Mouse (Mus musculus) CH12F3 (cell line): ENCODE results near the gene Hspa14.

Source experiments
- in situ Hi-C: fragments of 300-500 bp; cut with MboI; formaldehyde crosslinking; loops from 2 replicates; pipeline ENCODE4 v1.14.3; 2020; ENCODE audit warnings: low sequenced_read_pairs

Hspa14 gene

GRCm38 (mm10) chr2:3512552-3513454 is at the start of gene Hspa14, which contains the start of the genes Gm45902 and Cdnf:
Gene Hspa14 (minus strand): TSS chr2:3512814.
Gene Gm45902 (minus strand): TSS chr2:3512790.
Gene Cdnf (plus strand): TSS chr2:3513030.
- in situ Hi-C loops: no loop called here

DNA sequence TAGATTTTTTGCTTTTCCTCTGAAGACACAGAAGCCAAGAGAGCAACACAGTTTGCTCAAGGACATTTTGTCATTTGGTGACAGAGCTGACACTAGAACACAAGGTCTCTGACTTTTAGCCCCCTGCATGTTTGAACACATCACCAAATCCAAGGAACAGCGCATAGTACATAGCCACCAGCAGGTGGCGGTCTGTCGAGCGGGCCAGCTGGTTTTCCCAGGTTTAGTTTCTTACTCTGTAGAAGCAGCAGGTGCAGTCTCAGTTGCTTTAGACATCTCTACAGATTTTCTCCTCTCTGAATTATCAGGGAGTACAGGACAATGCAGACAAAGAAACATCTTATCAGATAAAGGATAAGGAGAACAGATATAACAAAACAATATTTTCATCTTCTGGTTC is 34.0 kb upstream of the Hspa14 start:
- in situ Hi-C loops: loop anchor here (25.0 kb wide), 1 partner anchor 216 kb away; no protein-coding TSS in a partner anchor

- in situ Hi-C loops: loop anchor here (25.0 kb wide), 1 partner anchor 216 kb away; no protein-coding TSS in a partner anchor
Measured at GRCm38 (mm10) chr2:3546055-3546454, 33.4 kb upstream of the Hspa14 start.

DNA sequence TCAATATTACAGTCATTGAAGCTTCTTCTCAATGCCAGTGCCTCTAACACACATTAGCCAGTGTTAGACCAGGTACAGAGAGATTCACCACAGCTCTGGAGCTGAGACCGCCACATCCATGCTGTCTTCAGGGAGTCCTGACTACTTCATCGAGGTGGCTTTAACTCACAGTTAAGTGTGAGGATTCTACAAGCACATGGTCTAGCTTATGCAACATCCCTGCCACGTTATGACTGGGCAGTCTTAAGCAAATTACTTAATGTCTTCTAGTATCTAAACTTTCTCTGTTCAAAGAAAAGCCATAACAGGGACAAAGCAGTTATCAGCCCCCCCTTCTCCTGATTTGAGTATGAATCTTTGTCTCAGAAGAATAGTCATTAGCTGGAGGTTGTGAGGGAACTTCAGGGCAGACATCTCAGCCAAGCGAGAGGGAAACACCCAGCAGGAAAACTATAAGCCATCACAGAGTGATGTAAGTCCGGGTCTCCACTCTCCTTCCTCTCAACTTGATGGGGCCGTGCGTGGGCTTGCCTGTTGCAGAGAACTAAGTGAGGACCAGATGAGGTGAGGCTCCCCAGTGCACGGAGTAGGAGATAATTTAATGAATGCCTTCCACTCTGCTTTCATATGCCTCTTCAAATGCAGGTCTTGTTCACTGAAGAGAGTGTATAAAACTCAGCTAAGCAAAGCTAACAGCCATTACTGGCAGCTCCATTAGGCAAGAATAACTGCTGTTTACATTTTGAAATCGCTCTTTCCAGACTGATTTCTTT is 28.9 kb upstream of the Hspa14 start:
- in situ Hi-C loops: loop anchor here (25.0 kb wide), 1 partner anchor 221 kb away; no protein-coding TSS in a partner anchor

GRCm38 (mm10) chr2:3526288-3526687 is 13.7 kb upstream of the Hspa14 start:
- in situ Hi-C loops: loop anchor here (25.0 kb wide), 1 partner anchor 236 kb away; no protein-coding TSS in a partner anchor

GRCm38 (mm10) chr2:3522558-3522957 is 9.9 kb upstream of the Hspa14 start:
- in situ Hi-C loops: no loop called here

DNA sequence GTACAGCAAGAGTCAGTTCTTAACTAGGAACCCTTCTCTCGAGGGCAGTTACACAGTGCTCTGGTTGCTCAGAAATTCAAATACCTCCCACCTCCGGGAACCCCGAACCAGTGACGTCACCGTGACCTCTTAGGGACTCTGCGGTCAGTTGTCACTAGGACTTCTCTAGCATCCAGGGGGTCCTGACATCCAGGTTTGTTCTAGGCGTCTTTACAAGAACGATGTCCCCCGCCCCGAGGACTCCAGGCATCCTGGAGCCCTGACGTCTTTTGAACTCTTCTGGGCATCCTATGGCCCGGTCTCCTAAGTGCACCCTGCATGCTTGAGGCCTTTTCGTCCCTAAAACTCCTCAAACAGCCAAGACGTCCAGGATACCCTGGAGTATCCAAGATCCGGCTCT is 538 bp downstream of the Hspa14 start:
- in situ Hi-C loops: no loop called here

DNA sequence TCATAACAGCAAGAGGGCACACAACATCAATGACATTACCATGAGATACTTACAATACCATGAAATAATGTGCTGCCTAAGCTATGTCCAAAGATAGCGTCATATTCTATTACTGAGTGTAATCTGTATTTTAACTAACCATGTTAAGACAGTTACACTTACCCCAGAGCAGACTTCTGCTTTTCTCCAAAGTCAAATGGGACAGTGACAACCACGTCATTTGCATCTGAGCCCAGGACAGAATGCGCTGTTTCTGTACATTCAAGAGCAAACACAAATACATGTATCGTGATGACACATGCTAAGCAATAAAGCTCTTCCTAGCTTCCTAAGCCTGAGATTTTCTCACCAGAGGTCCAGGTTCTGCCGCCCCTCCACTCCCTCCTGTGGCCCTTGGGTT is 11.7 kb downstream of the Hspa14 start:
- in situ Hi-C loops: no loop called here

GRCm38 (mm10) chr2:3499543-3499942 is 13.1 kb downstream of the Hspa14 start:
- in situ Hi-C loops: no loop called here

GRCm38 (mm10) chr2:3493833-3494409 is 18.7 kb downstream of the Hspa14 start:
- in situ Hi-C loops: no loop called here

- in situ Hi-C loops: no loop called here
Measured at GRCm38 (mm10) chr2:3489816-3490215, 22.8 kb downstream of the Hspa14 start.

DNA sequence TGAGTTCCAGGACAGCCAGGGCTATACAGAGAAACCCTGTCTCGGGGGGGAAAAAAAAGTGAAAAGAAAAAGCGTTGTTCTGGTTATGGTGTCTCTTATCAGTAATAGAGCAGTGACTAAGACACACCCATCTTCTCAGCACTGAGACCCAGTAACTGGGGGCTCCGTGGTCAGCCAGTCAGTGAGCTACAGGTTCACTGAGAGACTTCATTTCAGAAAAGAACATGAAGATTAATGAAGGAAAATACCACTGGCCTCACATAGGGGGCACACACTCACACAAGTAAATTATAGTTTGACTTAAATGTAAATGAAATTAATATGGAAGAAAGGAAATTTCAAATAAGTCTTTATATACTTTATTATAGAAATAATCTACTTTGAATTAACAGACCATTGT is 32.4 kb downstream of the Hspa14 start:
- in situ Hi-C loops: no loop called here

GRCm38 (mm10) chr2:3475746-3476251 is 36.8 kb downstream of the Hspa14 start:
- in situ Hi-C loops: no loop called here

- in situ Hi-C loops: no loop called here
Measured at GRCm38 (mm10) chr2:3474861-3475283, 37.7 kb downstream of the Hspa14 start, which contains the start of gene Suv39h2. Gene Suv39h2 (minus strand): TSS chr2:3475031.

GRCm38 (mm10) chr2:3474361-3474805 is 38.2 kb downstream of the Hspa14 start:
- in situ Hi-C loops: no loop called here

DNA sequence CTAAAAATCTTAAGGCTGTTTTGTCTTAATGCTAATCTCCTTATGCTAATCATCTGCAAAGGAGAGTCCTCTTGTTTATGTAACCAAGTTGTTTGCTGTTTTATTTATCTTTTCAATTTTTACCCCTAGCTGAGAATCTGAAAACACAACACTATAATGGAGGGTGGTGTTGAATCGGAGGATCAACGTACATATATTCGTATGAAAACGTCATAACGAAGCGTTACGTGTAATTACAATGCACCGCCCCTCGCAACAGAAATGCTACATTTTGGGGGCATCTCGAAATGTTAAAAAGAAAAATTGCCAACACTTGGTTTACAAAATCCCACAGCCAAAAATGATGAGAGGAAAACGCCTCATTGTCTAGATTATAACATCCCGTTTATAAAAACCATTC is 38.7 kb downstream of the Hspa14 start:
- in situ Hi-C loops: no loop called here

GRCm38 (mm10) chr2:3456590-3456989 is 56.0 kb downstream of the Hspa14 start:
- in situ Hi-C loops: no loop called here

DNA sequence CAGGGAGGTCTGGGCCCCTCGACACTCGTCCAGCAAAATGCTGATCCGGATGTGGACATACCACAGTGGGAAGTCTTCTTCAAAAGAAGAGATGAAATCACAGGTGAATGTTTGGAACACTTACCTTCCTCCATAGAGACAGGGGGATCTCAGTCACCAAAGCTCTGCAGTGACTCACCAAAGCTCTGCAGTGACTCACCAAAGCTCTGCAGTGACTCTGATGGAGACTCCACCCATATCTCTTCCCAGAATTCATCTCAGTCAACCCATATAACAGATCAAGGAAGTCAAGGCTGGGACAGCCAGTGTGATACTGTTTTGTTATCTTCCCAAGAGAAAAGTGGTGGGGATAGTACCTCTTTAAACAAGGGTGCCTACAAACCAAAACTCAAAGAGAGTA is 59.5 kb downstream of the Hspa14 start:
- in situ Hi-C loops: no loop called here

GRCm38 (mm10) chr2:3449431-3449830 is 63.2 kb downstream of the Hspa14 start:
- in situ Hi-C loops: no loop called here

- in situ Hi-C loops: no loop called here
Measured at GRCm38 (mm10) chr2:3445984-3446383, 66.6 kb downstream of the Hspa14 start.

DNA sequence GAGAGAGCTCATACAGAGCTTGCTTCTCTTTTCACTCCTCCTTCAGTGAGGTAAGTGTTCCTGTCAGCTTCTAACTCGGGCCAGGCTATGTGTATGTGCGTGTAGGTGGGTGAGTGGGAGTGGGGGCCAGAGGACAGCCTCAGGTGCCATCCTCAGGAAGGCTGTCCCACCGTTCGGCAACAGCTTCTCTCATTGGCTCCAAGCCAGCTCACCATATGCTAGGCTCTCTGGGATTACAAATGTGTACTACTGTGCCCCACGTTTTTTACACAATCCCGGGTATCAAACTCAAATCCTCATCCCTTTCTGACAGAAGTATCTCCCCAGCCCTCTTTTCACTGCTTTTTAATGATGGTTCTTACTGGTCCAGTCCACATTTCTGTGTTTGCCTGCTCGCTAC is 68.4 kb downstream of the Hspa14 start:
- in situ Hi-C loops: no loop called here
